Mouse (Mus musculus) CH12.LX (cell line): ENCODE data around the gene Dph6. TPM values are rescaled to one million over a fixed set of nuclear protein-coding genes. Genes with fewer than 3 reads are reported as not detected.

Source experiments
- DNase-seq: peaks from one replicate; pipeline ENCODE4 v3.0.0-alpha.2; 2013; ENCODE audit errors: extremely low read depth
- H3K27ac ChIP-seq: 2 replicates; pipeline ENCODE4 v1.5.1; 2012; ENCODE audit warnings: low read depth, mild to moderate bottlenecking, control low read depth, moderate library complexity; ENCODE audit not compliant: insufficient read depth
- H3K27me3 ChIP-seq: replicated peaks from 2 replicates; pipeline ENCODE3; 2012; ENCODE audit warnings: inconsistent platforms
- H3K36me3 ChIP-seq, 2 experiments: replicated peaks in 1 of 2; 2 replicates each; pipeline versions ENCODE3 to v1.6.1; 2012; ENCODE audit warnings: inconsistent platforms in 1 of 2, low read length in 1 of 2, mild to moderate bottlenecking in 1 of 2, mixed read lengths in 1 of 2, moderate library complexity in 1 of 2; ENCODE audit not compliant: control insufficient read depth in 1 of 2, insufficient read depth in 1 of 2
- H3K4me1 ChIP-seq, 2 experiments: 2 replicates each; pipeline ENCODE4 v1.6.1; 2012; ENCODE audit warnings: inconsistent platforms in 1 of 2, moderate library complexity in 1 of 2; ENCODE audit not compliant: insufficient read depth in 2 of 2, control insufficient read depth in 1 of 2
- H3K4me2 ChIP-seq: 2 replicates; pipeline ENCODE4 v1.6.1; 2012; ENCODE audit warnings: low read depth, mild to moderate bottlenecking, control low read depth; ENCODE audit not compliant: poor library complexity, insufficient read depth, severe bottlenecking
- H3K4me3 ChIP-seq, 3 experiments: fragments of 150-350 bp in 1 of 3; sonication (generic) in 1 of 3; replicated peaks in 1 of 3; 2 replicates each; pipeline versions ENCODE3 to v1.5.1; 2011 to 2012; ENCODE audit warnings: low read depth in 2 of 3, low read length in 2 of 3, mild to moderate bottlenecking in 2 of 3, moderate library complexity in 2 of 3, control low read depth in 1 of 3, improper control_type of control experiment in 1 of 3, inconsistent platforms in 1 of 3, mixed read lengths in 1 of 3; ENCODE audit not compliant: poor library complexity in 1 of 3
- H3K79me2 ChIP-seq: replicated peaks from 2 replicates; pipeline ENCODE4 v1.6.1; 2012; ENCODE audit warnings: mild to moderate bottlenecking, moderate library complexity; ENCODE audit not compliant: control insufficient read depth, poor library complexity, insufficient read depth, severe bottlenecking; ENCODE audit errors: extremely low read depth
- H3K9ac ChIP-seq: 2 replicates; pipeline ENCODE4 v1.6.1; 2012; ENCODE audit warnings: low read depth, mild to moderate bottlenecking, control low read depth, moderate library complexity; ENCODE audit not compliant: insufficient read depth
- H3K9me3 ChIP-seq: replicated peaks from 2 replicates; pipeline ENCODE3; 2012; ENCODE audit warnings: low read length, inconsistent platforms, mixed read lengths
- BHLHE40 ChIP-seq: IDR thresholded peaks from 2 replicates; pipeline ENCODE4 v1.6.1; 2011; ENCODE audit warnings: mild to moderate bottlenecking, low read depth, low read length, improper control_type of control experiment
- CHD1 ChIP-seq: IDR thresholded peaks from 2 replicates; pipeline ENCODE4 v1.6.1; 2012; ENCODE audit warnings: low read depth, low read length, improper control_type of control experiment, inconsistent platforms
- E2F4 ChIP-seq: IDR thresholded peaks from 2 replicates; pipeline ENCODE4 v1.6.1; 2011; ENCODE audit warnings: low read depth, low read length, improper control_type of control experiment; ENCODE audit not compliant: insufficient replicate concordance
- ELF1 ChIP-seq: IDR thresholded peaks from 2 replicates; pipeline ENCODE4 v1.6.1; 2014; ENCODE audit warnings: low read depth, mild to moderate bottlenecking, inconsistent platforms, low read length, improper control_type of control experiment
- EP300 ChIP-seq: IDR thresholded peaks from 2 replicates; pipeline ENCODE4 v1.6.1; 2011; ENCODE audit warnings: low read length, improper control_type of control experiment
- ETS1 ChIP-seq: conservative IDR thresholded peaks from 2 replicates; pipeline ENCODE4 v1.6.1; 2012; ENCODE audit warnings: low read depth, mild to moderate bottlenecking, inconsistent platforms, low read length, improper control_type of control experiment, moderate library complexity
- GABPA ChIP-seq: IDR thresholded peaks from 2 replicates; pipeline ENCODE4 v1.6.1; 2012; ENCODE audit warnings: low read depth, low read length, improper control_type of control experiment, inconsistent platforms; ENCODE audit not compliant: insufficient replicate concordance
- HCFC1 ChIP-seq: IDR thresholded peaks from 2 replicates; pipeline ENCODE4 v1.6.1; 2012; ENCODE audit warnings: low read depth, mild to moderate bottlenecking, inconsistent platforms, low read length, improper control_type of control experiment
- KAT2A ChIP-seq: IDR thresholded peaks from 2 replicates; pipeline ENCODE4 v1.6.1; 2012; ENCODE audit warnings: low read length, improper control_type of control experiment, inconsistent platforms; ENCODE audit not compliant: insufficient replicate concordance
- MAX ChIP-seq: IDR thresholded peaks from 2 replicates; pipeline ENCODE4 v1.6.1; 2011; ENCODE audit warnings: low read length, improper control_type of control experiment
- MEF2A ChIP-seq: IDR thresholded peaks from 2 replicates; pipeline ENCODE4 v1.6.1; 2014; ENCODE audit warnings: low read depth, mild to moderate bottlenecking, inconsistent platforms, low read length, improper control_type of control experiment, borderline replicate concordance
- MXI1 ChIP-seq: IDR thresholded peaks from 2 replicates; pipeline ENCODE4 v1.6.1; 2011; ENCODE audit warnings: mild to moderate bottlenecking, low read depth, low read length, improper control_type of control experiment
- MYC ChIP-seq: IDR thresholded peaks from 2 replicates; pipeline ENCODE4 v1.6.1; 2011; ENCODE audit warnings: low read depth, mild to moderate bottlenecking, improper control_type of control experiment, low read length
- PAX5 ChIP-seq: IDR thresholded peaks from 2 replicates; pipeline ENCODE4 v1.6.1; 2012; ENCODE audit warnings: low read length, inconsistent platforms, mixed read lengths
- POLR2A ChIP-seq: IDR thresholded peaks from 2 replicates; pipeline ENCODE4 v1.6.1; 2011; ENCODE audit warnings: low read depth, mild to moderate bottlenecking, improper control_type of control experiment, low read length
- RAD21 ChIP-seq: IDR thresholded peaks from 2 replicates; pipeline ENCODE4 v1.6.1; 2011; ENCODE audit warnings: low read depth, mild to moderate bottlenecking, low read length, improper control_type of control experiment, moderate library complexity
- RCOR1 ChIP-seq: conservative IDR thresholded peaks from 2 replicates; pipeline ENCODE4 v1.6.1; 2012; ENCODE audit warnings: low read depth, mild to moderate bottlenecking, inconsistent platforms, low read length, improper control_type of control experiment
- SIN3A ChIP-seq: IDR thresholded peaks from 2 replicates; pipeline ENCODE4 v1.6.1; 2012; ENCODE audit warnings: low read length, improper control_type of control experiment, inconsistent platforms
- TBP ChIP-seq: conservative IDR thresholded peaks from 2 replicates; pipeline ENCODE4 v1.6.1; 2011; ENCODE audit warnings: low read depth, low read length, improper control_type of control experiment
- UBTF ChIP-seq: IDR thresholded peaks from 2 replicates; pipeline ENCODE4 v1.6.1; 2012; ENCODE audit warnings: low read depth, mild to moderate bottlenecking, inconsistent platforms, low read length, improper control_type of control experiment, moderate library complexity
- USF2 ChIP-seq: conservative IDR thresholded peaks from 2 replicates; pipeline ENCODE4 v1.6.1; 2011; ENCODE audit warnings: low read depth, low read length, improper control_type of control experiment
- ZMIZ1 ChIP-seq: IDR thresholded peaks from 2 replicates; pipeline ENCODE4 v1.6.1; 2012; ENCODE audit warnings: low read depth, mild to moderate bottlenecking, inconsistent platforms, low read length, improper control_type of control experiment
- dilution Hi-C: fragments of 300-500 bp; cut with MboI; formaldehyde crosslinking; loops from 2 replicates; pipeline ENCODE4 v1.14.3; 2020; ENCODE audit warnings: low sequenced_read_pairs; ENCODE audit not compliant: extremely low pct_unique_long_range_greater_than_20kb, extremely low pct_ligation_motif_present
- in situ Hi-C: fragments of 300-500 bp; cut with MboI; formaldehyde crosslinking; loops from 3 replicates; pipeline ENCODE4 v1.14.3; 2019; ENCODE audit warnings: low sequenced_read_pairs, low pct_ligation_motif_present, low pct_unique_long_range_greater_than_20kb, mixed read lengths
- polyA plus RNA-seq: library from polyadenylated mRNA; unstranded; fragments of >175 nt; gene quantifications from 2 replicates; pipeline ENCODE4 v1.2.1, GENCODE M21; 2012; ENCODE audit warnings: low read depth; ENCODE audit not compliant: insufficient read length
- total RNA-seq, 2 experiments: library from RNA; depleted of rRNA; stranded (reverse); fragments of 300-350 nt in 1 of 2; fragments of >200 nt in 1 of 2; gene quantifications; 2 replicates each; pipeline ENCODE4 v1.2.3; 2012 to 2014

The Dph6 gene
- total and polyA plus RNA-seq, 3 experiments = 11.1 to 25.2 (median 18.3) TPM

GRCm38 (mm10) chr2:114691607-114692006 is 36.8 kb upstream of the Dph6 start:
- no peak overlapping the region for H3K4me2 ChIP-seq
- no peaks in the 10 kb centered on the region for H3K27me3 ChIP-seq
- H3K4me1 ChIP-seq = no peaks in the 10 kb centered on the region
- H3K4me3 ChIP-seq = no peak overlapping the region
- H3K9ac ChIP-seq = no peak overlapping the region
- TF ChIP-seq EP300 (no peak), GABPA (no peak), UBTF (no peak), MAX (no peak), TBP (no peak), MYC (no peak)
- no peaks in the 10 kb centered on the region for H3K79me2 ChIP-seq
- no peak for DNase-seq
- in situ Hi-C loops = no loop called here
- H3K27ac ChIP-seq = no peak overlapping the region
- dilution Hi-C loops = no loop called here
- no peaks in the 10 kb centered on the region for H3K36me3 ChIP-seq
- no peaks in the 10 kb centered on the region for H3K9me3 ChIP-seq

- H3K27me3 ChIP-seq = no peaks in the 10 kb centered on the region
- H3K27ac ChIP-seq = no peak overlapping the region
- dilution Hi-C loops (no loop called here), in situ Hi-C loops (no loop called here)
- no peaks in the 10 kb centered on the region for H3K9me3 ChIP-seq
- H3K36me3 ChIP-seq = no peaks in the 10 kb centered on the region
- TF ChIP-seq KAT2A (no peak), POLR2A (no peak), RCOR1 (no peak), BHLHE40 (no peak), GABPA (no peak), USF2 (no peak), MAX (no peak), SIN3A (no peak), E2F4 (no peak), EP300 (no peak), MEF2A (no peak), ETS1 (no peak), ZMIZ1 (no peak), CHD1 (no peak), ELF1 (no peak), HCFC1 (no peak), RAD21 (no peak), PAX5 (no peak), MXI1 (no peak), MYC (no peak)
- TF ChIP-seq, all 38 proteins: peak for 0
- Histone ChIP-seq H3K4me1 (no peaks in the 10 kb centered on the region), H3K4me2 (no peak overlapping the region), H3K4me3 (no peak overlapping the region), H3K79me2 (no peaks in the 10 kb centered on the region), H3K9ac (no peak overlapping the region)
- DNase-seq = no peak
Measured at GRCm38 (mm10) chr2:114687483-114687882, 32.7 kb upstream of the Dph6 start.
